Mouse (Mus musculus): ENCODE results near the gene Bpi.

Bpi gene

GRCm38 (mm10) chr2:158258005-158258418, at the start of gene Bpi:
Bpi (plus strand) TSS chr2:158258094.
- DNase-seq (ENCODE audit: low spot score) = no peak

- no peak for DNase-seq (ENCODE audit: low spot score)
These were observed 48.1 kb upstream of the Bpi start for GRCm38 (mm10) chr2:158209776-158210175.

GRCm38 (mm10) chr2:158210503-158210902, 47.4 kb upstream of the Bpi start:
- DNase-seq (ENCODE audit: low spot score) = no peak

GRCm38 (mm10) chr2:158210958-158211357, 46.9 kb upstream of the Bpi start:
- no peak for DNase-seq (ENCODE audit: low spot score)

GRCm38 (mm10) chr2:158211764-158212471, 46.0 kb upstream of the Bpi start:
- no peak for DNase-seq (ENCODE audit: low spot score)

GRCm38 (mm10) chr2:158215283-158216117, 42.4 kb upstream of the Bpi start:
- no peak for DNase-seq (ENCODE audit: low spot score)

- DNase-seq (ENCODE audit: low spot score) = no peak
These were observed 41.4 kb upstream of the Bpi start for GRCm38 (mm10) chr2:158216510-158216909.

GRCm38 (mm10) chr2:158219562-158219961, 38.3 kb upstream of the Bpi start:
- DNase-seq (ENCODE audit: low spot score) = no peak

- no peak for DNase-seq (ENCODE audit: low spot score)
These were observed 36.3 kb upstream of the Bpi start for GRCm38 (mm10) chr2:158221446-158222084.

GRCm38 (mm10) chr2:158222664-158223063, 35.2 kb upstream of the Bpi start:
- DNase-seq (ENCODE audit: low spot score) = no peak

GRCm38 (mm10) chr2:158223497-158223896, 34.4 kb upstream of the Bpi start:
- DNase-seq (ENCODE audit: low spot score) = no peak

- no peak for DNase-seq (ENCODE audit: low spot score)
These were observed 32.6 kb upstream of the Bpi start for GRCm38 (mm10) chr2:158225301-158225700.

GRCm38 (mm10) chr2:158228670-158229502, 29.0 kb upstream of the Bpi start, which contains the start of gene D630003M21Rik:
D630003M21Rik (minus strand) TSS chr2:158229222.
- DNase-seq (ENCODE audit: low spot score) = no peak

- no peak for DNase-seq (ENCODE audit: low spot score)
These were observed 28.4 kb upstream of the Bpi start for GRCm38 (mm10) chr2:158229503-158229892.

- no peak for DNase-seq (ENCODE audit: low spot score)
These were observed 27.3 kb upstream of the Bpi start for GRCm38 (mm10) chr2:158230617-158231016.

GRCm38 (mm10) chr2:158231071-158231470, 26.8 kb upstream of the Bpi start:
- no peak for DNase-seq (ENCODE audit: low spot score)

GRCm38 (mm10) chr2:158232414-158232813, 25.5 kb upstream of the Bpi start:
- no peak for DNase-seq (ENCODE audit: low spot score)

- DNase-seq (ENCODE audit: low spot score) = no peak
These were observed 24.8 kb upstream of the Bpi start for GRCm38 (mm10) chr2:158233106-158233505.

GRCm38 (mm10) chr2:158236698-158237097, 21.2 kb upstream of the Bpi start:
- DNase-seq (ENCODE audit: low spot score) = no peak

- no peak for DNase-seq (ENCODE audit: low spot score)
These were observed 19.8 kb upstream of the Bpi start for GRCm38 (mm10) chr2:158238101-158238500.

- no peak for DNase-seq (ENCODE audit: low spot score)
These were observed 16.7 kb upstream of the Bpi start for GRCm38 (mm10) chr2:158241126-158241738.

Measured in left cerebral cortex, adult 11 months (tissue).